Mouse (Mus musculus): ENCODE data around the gene Pnkd. TPM values are rescaled to one million over a fixed set of nuclear protein-coding genes. Genes with fewer than 3 reads are reported as not detected.

Gene Pnkd
- total and polyA plus RNA-seq, 2 experiments from 2014 or later, result 116 to 135 TPM

GRCm38 (mm10) chr1:74308001-74308964 is 23.6 kb downstream of the Pnkd start:
- Histone ChIP-seq H3K27ac (ENCODE audit: low read depth, low read length) (no peak overlapping the region), H3K4me1 (ENCODE audit: insufficient read depth, low read length) (0 out of 2 replicates have a peak, but pooled peaks cover 3% of the 10 kb centered on the region), H3K36me3 (ENCODE audit: insufficient read depth, low read length) (no peaks in the 10 kb centered on the region), H3K9me3 (ENCODE audit: low read length) (no peaks in the 10 kb centered on the region), H3K4me3 (ENCODE audit: low read depth, low read length) (no peak overlapping the region), H3K4me2 (ENCODE audit: low read depth, low read length, poor library complexity, severe bottlenecking) (no peak overlapping the region), H3K27me3 (ENCODE audit: insufficient read depth, low read length) (no peaks in the 10 kb centered on the region), H3K9ac (replicated peaks; ENCODE audit: low read length, poor library complexity, severe bottlenecking) (no peak overlapping the region)
- no peak for DNase-seq (ENCODE audit: low spot score)
- no peak for TF ChIP-seq CTCF (IDR thresholded peaks at IDR 0.05)
- 80% methylated on average over 10 of the region's 10 CpGs for WGBS
- ATAC-seq (ENCODE audit: low FRiP score), result no peak

GRCm38 (mm10) chr1:74309767-74310166 is 25.0 kb downstream of the Pnkd start:
- H3K9me3 ChIP-seq (ENCODE audit: low read length), result no peaks in the 10 kb centered on the region
- no peaks in the 10 kb centered on the region for H3K27me3 ChIP-seq (ENCODE audit: insufficient read depth, low read length)
- no peak overlapping the region for H3K4me3 ChIP-seq (ENCODE audit: low read depth, low read length)
- no peak overlapping the region for H3K27ac ChIP-seq (ENCODE audit: low read depth, low read length)
- no peaks in the 10 kb centered on the region for H3K4me1 ChIP-seq (ENCODE audit: insufficient read depth, low read length)
- 60% methylated on average over 3 of the region's 3 CpGs for WGBS
- no peak for TF ChIP-seq CTCF (IDR thresholded peaks at IDR 0.05)
- ATAC-seq (ENCODE audit: low FRiP score) (no peak), DNase-seq (ENCODE audit: low spot score) (no peak)
- no peak overlapping the region for H3K9ac ChIP-seq (replicated peaks; ENCODE audit: low read length, poor library complexity, severe bottlenecking)
- no peak overlapping the region for H3K4me2 ChIP-seq (ENCODE audit: low read depth, low read length, poor library complexity, severe bottlenecking)
- H3K36me3 ChIP-seq (ENCODE audit: insufficient read depth, low read length), result no peaks in the 10 kb centered on the region

GRCm38 (mm10) chr1:74313049-74313692 is 28.4 kb downstream of the Pnkd start:
- WGBS, result 3% methylated on average over 3 of the region's 3 CpGs
- Histone ChIP-seq H3K9me3 (ENCODE audit: low read length) (no peaks in the 10 kb centered on the region), H3K4me3 (ENCODE audit: low read depth, low read length) (no peak overlapping the region), H3K27me3 (ENCODE audit: insufficient read depth, low read length) (no peaks in the 10 kb centered on the region), H3K4me1 (ENCODE audit: insufficient read depth, low read length) (no peaks in the 10 kb centered on the region), H3K9ac (replicated peaks; ENCODE audit: low read length, poor library complexity, severe bottlenecking) (no peak overlapping the region), H3K27ac (ENCODE audit: low read depth, low read length) (no peak overlapping the region), H3K4me2 (ENCODE audit: low read depth, low read length, poor library complexity, severe bottlenecking) (no peak overlapping the region), H3K36me3 (ENCODE audit: insufficient read depth, low read length) (no peaks in the 10 kb centered on the region)
- DNase-seq (ENCODE audit: low spot score) (peak; percentile 93), ATAC-seq (ENCODE audit: low FRiP score) (peak; percentile 34; the same call in 1 of the 2 replicates)
- peak; percentile 96 for TF ChIP-seq CTCF (IDR thresholded peaks at IDR 0.05)

GRCm38 (mm10) chr1:74314796-74315195 is 30.1 kb downstream of the Pnkd start:
- no peak overlapping the region for H3K27ac ChIP-seq (ENCODE audit: low read depth, low read length)
- H3K4me2 ChIP-seq (ENCODE audit: low read depth, low read length, poor library complexity, severe bottlenecking), result no peak overlapping the region
- H3K36me3 ChIP-seq (ENCODE audit: insufficient read depth, low read length), result no peaks in the 10 kb centered on the region
- ATAC-seq (ENCODE audit: low FRiP score), result no peak
- 80% methylated on average over 3 of the region's 3 CpGs for WGBS
- DNase-seq (ENCODE audit: low spot score), result no peak
- no peak overlapping the region for H3K9ac ChIP-seq (replicated peaks; ENCODE audit: low read length, poor library complexity, severe bottlenecking)
- no peaks in the 10 kb centered on the region for H3K4me1 ChIP-seq (ENCODE audit: insufficient read depth, low read length)
- no peak overlapping the region for H3K4me3 ChIP-seq (ENCODE audit: low read depth, low read length)
- no peak for TF ChIP-seq CTCF (IDR thresholded peaks at IDR 0.05)
- H3K27me3 ChIP-seq (ENCODE audit: insufficient read depth, low read length), result no peaks in the 10 kb centered on the region
- no peaks in the 10 kb centered on the region for H3K9me3 ChIP-seq (ENCODE audit: low read length)

GRCm38 (mm10) chr1:74316114-74316827 is 31.5 kb downstream of the Pnkd start:
- DNase-seq (ENCODE audit: low spot score) (no peak), ATAC-seq (ENCODE audit: low FRiP score) (no peak)
- Histone ChIP-seq H3K27me3 (ENCODE audit: insufficient read depth, low read length) (no peaks in the 10 kb centered on the region), H3K9me3 (ENCODE audit: low read length) (no peaks in the 10 kb centered on the region), H3K9ac (replicated peaks; ENCODE audit: low read length, poor library complexity, severe bottlenecking) (no peak overlapping the region), H3K27ac (ENCODE audit: low read depth, low read length) (no peak overlapping the region), H3K4me3 (ENCODE audit: low read depth, low read length) (no peak overlapping the region), H3K4me1 (ENCODE audit: insufficient read depth, low read length) (no peaks in the 10 kb centered on the region), H3K4me2 (ENCODE audit: low read depth, low read length, poor library complexity, severe bottlenecking) (no peak overlapping the region), H3K36me3 (ENCODE audit: insufficient read depth, low read length) (no peaks in the 10 kb centered on the region)
- no peak for TF ChIP-seq CTCF (IDR thresholded peaks at IDR 0.05)
- 80% methylated on average over 4 of the region's 4 CpGs for WGBS
